Mouse (Mus musculus) liver, embryonic 14.5 days (tissue): ENCODE data around the gene Ccm2.

Experiments used
- CTCF ChIP-seq: IDR thresholded peaks from 2 replicates; pipeline ENCODE4 v1.5.1; 2016; ENCODE audit warnings: antibody characterized with exemption, low read depth, control low read depth
- EP300 ChIP-seq: IDR thresholded peaks from 2 replicates; pipeline ENCODE4 v1.6.1; 2016; ENCODE audit warnings: antibody characterized with exemption, low read depth

GRCm38 (mm10) chr11:6566496-6566895, 19.8 kb downstream of the Ccm2 start:
- TF ChIP-seq CTCF (no peak), EP300 (no peak)
